Mouse (Mus musculus) erythroblast, embryonic 14.5 days (primary cell): ENCODE measurements around the gene Ppp1r32.

Source experiments
- GATA1 ChIP-seq: IDR thresholded peaks from 2 replicates; pipeline ENCODE4 v1.6.1; 2012; ENCODE audit warnings: low read length, inconsistent platforms, mixed read lengths
- TAL1 ChIP-seq: IDR thresholded peaks from 3 replicates; pipeline ENCODE4 v1.6.1; 2012; ENCODE audit warnings: low read length, inconsistent platforms, mixed read lengths

GRCm38 (mm10) chr19:10496976-10497375, 14.2 kb upstream of the Ppp1r32 start:
- TF ChIP-seq TAL1 (no peak), GATA1 (no peak)
